Mouse (Mus musculus): ENCODE results near the gene Ugt1a6b.
"Not testable (repeated sequence)": the region's sequence is repeated elsewhere in the genome, so short reads cannot be mapped to it uniquely, and the experiment has no call there.

The Ugt1a6b gene

DNA sequence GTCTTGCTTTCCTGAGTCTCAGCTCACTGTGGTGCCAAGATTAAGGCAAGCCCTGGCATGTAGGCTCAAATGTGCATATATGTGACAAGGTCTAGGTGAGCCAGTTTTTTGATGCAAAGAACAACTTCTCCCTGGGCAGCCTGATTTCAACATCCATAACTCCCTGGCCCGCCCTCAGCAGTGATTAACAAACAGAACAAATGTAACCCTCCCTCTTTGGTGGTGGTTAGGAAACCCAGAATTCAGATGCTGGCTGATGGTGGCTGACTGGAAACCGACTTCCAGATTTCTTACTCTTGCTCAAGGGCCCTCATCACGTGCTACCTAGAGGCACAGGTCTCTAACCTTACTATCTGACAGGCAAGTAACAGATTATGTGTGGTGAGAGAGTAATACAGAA, at the start of gene Ugt1a6b:
TSS of gene Ugt1a6b (plus strand) at position 234 of the 400 bp plus-strand sequence.
- POLR2A ChIA-PET, CTCF ChIA-PET: not testable (repeated sequence)

DNA sequence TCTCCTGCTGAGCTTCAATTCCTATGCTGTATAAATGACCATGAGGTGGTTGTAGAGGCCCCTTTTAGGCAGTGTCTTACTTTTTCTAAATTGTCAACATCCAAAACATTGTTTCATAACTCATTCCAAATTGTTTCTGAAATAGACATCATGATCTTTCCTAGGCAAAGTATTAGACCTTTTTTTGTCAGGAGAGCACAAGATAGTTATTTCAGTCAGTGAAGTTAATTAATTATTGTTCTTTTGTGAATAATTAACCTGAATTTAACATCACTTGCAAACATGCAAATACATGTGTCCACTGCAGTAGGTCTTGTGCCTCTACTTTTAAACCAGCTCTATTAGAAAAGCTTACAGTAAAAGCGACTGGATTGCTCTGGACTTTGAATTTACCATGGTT, 48.0 kb upstream of the Ugt1a6b start, which contains the start of gene Ugt1a10:
TSS of gene Ugt1a10 (plus strand) at position 301 of the 400 bp plus-strand sequence.
- CTCF ChIA-PET = no interaction called here
- POLR2A ChIA-PET = no interaction called here

DNA sequence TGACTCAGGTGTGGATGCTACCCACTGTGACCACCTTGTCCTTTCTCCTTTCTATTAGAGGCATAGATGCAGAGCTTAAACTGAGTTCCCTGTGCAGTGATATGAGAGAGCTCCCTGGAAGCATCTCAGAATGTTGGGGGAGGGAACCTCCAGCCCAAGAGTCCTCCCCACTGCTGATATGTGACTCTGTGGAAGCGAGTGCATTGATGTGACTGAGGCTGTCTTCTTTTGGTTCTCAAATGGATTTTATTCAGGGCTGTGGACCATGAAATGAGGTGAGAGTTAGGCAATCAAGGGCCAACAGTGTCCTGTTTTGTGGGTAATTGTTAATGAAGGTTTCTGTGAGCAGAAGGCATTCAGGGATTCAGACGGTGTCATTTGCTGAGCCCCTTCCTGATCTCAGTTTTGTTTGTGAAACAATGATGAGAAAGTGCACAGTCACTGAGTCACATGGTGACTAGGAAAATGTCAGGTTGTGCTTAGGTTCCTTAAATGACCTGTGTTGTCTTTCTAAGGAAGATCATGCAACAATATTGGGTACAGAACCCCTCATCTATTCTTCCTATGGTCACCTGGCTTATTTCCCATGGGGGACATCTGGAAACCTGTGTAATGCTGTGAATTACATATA, 36.5 kb upstream of the Ugt1a6b start:
- POLR2A ChIA-PET, CTCF ChIA-PET: not testable (repeated sequence)

DNA sequence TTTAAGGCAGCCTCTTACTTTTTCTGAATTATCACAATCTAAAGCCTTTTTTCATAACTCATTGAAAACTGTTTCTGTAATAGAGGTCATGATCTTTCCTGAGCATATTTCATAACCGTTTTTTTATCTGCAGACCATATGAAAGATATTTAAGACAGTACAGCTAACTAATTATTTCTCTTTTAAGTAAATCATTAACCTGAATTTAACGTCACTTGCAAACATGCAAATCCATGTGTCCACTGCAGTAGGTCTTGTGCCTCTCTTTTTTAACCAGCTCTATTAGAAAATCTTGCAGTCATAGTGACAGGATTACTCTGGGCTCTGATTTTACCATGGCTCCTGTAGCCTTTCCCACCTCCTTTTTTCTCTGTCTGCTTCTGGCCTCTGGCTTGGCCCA, 32.6 kb upstream of the Ugt1a6b start, which contains the start of gene Ugt1a9:
TSS of gene Ugt1a9 (plus strand) at position 306 of the 400 bp plus-strand sequence.
- ChIA-PET CTCF (no interaction called here), POLR2A (interaction anchor here in 1 of 4 experiments (0.7 kb wide), 1 partner anchor 16 kb away, joined by 5 read pairs; no protein-coding TSS in a partner anchor)

DNA sequence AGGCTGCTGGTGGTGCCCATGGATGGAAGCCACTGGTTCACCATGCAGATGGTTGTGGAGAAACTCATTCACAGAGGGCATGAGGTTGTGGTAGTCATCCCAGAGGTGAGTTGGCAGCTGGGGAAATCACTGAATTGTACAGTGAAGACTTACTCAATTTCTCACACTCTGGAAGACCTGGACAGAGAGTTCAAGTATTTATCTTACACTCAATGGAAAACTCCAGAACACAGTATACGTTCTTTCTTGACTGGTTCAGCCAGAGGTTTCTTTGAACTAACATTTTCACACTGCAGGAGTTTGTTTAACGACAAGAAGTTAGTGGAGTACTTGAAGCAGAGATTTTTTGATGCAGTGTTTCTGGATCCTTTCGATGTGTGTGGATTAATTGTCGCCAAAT, 32.1 kb upstream of the Ugt1a6b start:
- ChIA-PET POLR2A (no interaction called here), CTCF (no interaction called here)

DNA sequence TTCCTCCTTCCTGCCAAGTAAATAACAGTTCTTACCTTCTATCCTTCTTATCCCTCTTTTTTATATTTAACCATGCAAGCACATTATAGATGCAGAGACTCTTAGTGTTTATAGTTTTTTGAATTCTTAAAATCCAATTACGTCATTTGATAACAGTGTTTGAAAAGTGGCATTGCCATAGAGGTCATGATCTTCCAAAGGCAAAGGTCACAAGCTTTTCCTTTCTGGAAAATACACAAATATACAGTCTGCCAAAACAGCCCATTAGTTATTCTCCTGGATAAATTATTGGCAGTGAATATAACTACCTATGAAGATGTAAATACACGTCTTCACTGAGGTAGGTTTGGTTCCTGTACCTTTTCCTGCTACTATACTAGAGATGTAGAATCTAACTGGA, 28.6 kb upstream of the Ugt1a6b start:
- POLR2A ChIA-PET = no interaction called here
- CTCF ChIA-PET = no interaction called here

DNA sequence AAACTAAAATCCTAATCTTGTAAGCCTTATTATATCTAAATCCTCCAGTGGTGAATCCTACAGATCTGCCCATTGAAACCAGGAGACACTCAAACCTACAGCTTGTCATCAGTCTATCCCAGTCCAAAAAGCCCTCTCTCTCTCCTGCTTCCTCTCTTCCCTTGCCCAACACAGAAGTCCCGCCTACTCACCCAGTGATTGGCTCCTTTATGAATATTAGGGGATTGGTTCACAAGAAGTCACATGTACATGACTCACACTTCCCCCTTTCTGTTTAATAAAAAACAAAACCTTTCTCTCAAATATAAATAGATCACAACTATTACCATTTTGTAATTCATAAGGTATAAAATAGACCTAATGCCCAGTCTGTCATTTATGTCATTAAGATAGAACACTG, 25.9 kb upstream of the Ugt1a6b start:
- ChIA-PET POLR2A (no interaction called here), CTCF (no interaction called here)

DNA sequence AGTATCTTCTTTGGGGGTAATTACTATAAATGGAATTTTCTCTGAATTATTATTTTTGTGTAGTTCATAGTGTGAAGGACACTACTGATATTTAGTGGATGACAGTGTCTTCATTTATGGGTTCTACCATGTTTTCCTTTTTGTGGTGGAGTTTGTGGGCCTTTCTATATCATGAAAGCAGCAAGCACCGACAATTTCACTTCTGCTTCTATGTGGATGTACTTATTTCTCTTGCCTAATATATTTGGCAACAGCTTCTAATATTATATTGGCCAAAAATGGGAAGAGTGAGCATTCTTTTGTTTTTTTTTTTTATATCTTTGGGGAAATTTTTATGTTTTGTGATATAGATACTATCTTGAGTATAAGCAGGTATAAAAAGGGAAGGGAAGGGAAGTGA, 21.4 kb upstream of the Ugt1a6b start:
- POLR2A ChIA-PET = no interaction called here
- CTCF ChIA-PET = no interaction called here

DNA sequence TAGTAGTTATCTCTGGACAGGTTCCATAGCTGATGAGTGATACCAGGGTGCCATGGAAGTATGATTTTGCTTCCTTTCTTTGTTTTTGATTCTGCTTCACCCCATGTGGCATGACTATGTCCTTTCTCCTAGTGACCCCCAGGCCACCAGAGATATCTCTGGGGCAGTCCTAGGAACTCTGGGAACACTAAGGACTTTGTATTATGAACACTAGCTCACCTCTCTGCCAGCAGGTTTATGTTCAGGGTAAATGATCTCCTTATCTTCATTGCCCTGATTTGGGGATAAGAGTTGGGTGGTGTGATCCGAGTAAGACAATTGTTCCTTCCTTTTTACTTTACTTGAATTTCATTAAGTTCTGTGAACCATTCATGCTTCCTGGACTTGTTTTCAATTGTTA, 16.9 kb upstream of the Ugt1a6b start:
- ChIA-PET CTCF (interaction anchor here in 2 of 4 experiments (0.6 to 1.2 kb wide), 8 partner anchors 9 to 216 kb away, joined by 3 to 4 read pairs (median 3); partner anchors contain the start of genes Hjurp (in 1 of the 2), Trpm8 (in 1 of the 2) and Ugt1a7c (in 1 of the 2)), POLR2A (interaction anchor here in 1 of 4 experiments (0.5 to 0.6 kb wide), 2 partner anchors 16 to 326 kb away, joined by 4 to 5 read pairs; partner anchors contain the start of gene Ugt1a9)

DNA sequence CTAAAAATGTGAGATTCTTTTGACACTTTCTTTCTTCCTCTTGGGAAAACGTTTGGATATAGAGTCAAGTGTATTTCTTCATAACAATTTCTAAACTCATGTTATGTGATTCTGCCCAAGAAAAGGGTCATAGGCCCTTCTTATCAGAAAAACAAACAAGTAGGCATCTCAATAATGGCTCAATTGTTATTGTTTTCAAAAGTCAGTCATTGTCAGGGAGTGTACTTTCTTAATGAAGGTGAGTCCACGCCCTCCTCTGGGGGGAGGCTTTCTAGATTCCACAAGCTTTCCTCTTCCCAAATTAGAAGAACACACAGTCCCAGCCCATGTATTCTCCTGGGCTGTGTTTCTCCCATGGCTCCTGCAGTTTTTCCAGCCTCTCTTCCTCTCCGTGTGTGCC, 15.5 kb upstream of the Ugt1a6b start, which contains the start of gene Ugt1a8:
TSS of gene Ugt1a8 (plus strand) at position 301 of the 400 bp plus-strand sequence.
- CTCF ChIA-PET = no interaction called here
- POLR2A ChIA-PET = interaction anchor here in 1 of 4 experiments (0.6 kb wide), 1 partner anchor 82 kb away, joined by 3 read pairs; no protein-coding TSS in a partner anchor

DNA sequence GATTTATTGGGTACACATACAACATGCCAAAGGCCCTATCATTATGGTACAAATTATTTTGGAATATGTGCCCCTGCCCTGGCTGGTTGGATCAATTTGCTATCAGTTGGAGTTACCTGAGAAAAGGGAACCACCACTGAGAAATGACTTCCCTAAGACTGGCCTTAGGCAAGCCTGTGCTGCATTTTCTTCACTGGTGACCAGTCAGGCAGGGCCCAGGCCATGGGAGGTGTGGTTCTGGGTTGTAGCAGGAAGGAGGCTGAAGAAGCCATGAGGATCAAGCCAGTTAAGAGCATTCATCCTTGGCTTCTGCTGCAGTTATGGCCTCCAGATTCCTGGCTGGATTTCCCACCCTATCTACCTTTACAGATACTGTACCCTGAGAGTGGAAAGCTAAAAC, 10.7 kb upstream of the Ugt1a6b start:
- ChIA-PET POLR2A (no interaction called here), CTCF (no interaction called here)

DNA sequence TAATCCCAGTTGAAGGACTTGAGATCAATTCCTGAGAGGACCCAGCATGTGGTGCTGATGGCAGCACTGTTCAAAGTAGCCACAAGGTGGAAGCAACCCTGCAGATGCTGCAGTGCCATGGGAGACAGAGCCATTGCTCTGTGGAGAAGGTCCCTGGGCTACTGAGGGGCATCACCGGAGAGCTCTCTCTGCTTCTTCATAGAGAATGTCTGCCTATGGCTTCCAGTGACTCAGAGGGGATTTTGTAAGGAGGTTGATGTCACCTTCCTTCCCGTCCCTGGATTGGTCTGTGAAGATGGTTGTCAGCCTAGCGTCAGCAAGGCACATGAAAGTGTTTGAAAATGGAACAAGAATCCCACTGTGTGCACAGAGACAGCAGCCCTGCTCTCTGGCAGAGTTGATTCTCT, 8.8 kb upstream of the Ugt1a6b start:
- CTCF ChIA-PET = interaction anchor here in 2 of 4 experiments (0.6 to 1.5 kb wide), 3 partner anchors 9 to 193 kb away, joined by 3 to 4 read pairs (median 3); no protein-coding TSS in a partner anchor
- POLR2A ChIA-PET = not testable (repeated sequence)

DNA sequence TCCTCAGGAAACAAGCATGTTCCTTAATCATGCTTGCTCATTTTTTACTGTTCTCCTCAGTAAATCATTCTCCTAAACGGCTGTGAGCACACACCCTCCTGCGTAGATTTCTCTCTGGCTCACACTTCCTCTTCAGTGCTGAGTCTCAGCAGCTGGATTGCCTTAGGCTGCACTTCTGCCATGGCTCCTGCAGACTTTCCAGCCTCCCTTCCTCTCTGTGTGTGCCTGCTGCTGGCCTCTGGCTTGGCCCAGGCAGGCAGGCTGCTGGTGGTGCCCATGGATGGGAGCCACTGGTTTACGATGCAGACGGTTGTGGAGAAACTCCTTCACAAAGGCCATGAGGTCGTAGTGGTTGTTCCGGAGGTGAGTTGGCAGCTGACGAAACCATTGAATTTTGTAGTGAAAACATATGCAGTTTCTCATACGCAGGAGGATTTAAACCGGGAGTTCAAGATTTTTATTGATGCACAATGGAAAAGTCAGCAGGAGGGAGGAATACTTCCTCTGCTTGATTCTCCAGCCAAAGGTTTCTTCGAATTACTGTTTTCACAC, 8.0 kb upstream of the Ugt1a6b start, which contains the start of gene Ugt1a7c:
TSS of gene Ugt1a7c (plus strand) at position 122 of the 552 bp plus-strand sequence.
- ChIA-PET CTCF (interaction anchor here in 1 of 4 experiments (1.5 kb wide), 1 partner anchor 9 kb away, joined by 4 read pairs; no protein-coding TSS in a partner anchor), POLR2A (no interaction called here)

DNA sequence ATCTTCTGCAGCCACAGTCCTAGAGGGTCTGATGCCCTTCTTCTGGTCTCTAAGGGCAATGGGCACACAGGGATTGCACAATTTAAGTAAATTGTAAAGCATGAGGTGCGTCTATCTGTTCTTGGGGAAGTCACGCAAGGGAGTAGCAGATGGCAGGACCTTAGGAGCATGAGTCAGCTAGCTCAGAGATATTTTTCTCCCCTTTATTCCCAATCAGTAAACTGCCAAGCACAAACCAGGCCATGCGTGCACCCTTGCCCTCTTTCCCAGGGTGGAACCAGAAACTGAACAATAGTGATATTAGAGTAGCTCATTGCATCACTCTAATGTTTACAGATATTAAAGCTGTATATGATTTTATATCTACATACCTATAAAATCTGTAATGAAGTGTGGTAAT, 4.5 kb upstream of the Ugt1a6b start:
- CTCF ChIA-PET = interaction anchor here in 1 of 4 experiments (0.6 kb wide), 1 partner anchor 554 kb away, joined by 4 read pairs; no protein-coding TSS in a partner anchor
- POLR2A ChIA-PET = not testable (repeated sequence)

DNA sequence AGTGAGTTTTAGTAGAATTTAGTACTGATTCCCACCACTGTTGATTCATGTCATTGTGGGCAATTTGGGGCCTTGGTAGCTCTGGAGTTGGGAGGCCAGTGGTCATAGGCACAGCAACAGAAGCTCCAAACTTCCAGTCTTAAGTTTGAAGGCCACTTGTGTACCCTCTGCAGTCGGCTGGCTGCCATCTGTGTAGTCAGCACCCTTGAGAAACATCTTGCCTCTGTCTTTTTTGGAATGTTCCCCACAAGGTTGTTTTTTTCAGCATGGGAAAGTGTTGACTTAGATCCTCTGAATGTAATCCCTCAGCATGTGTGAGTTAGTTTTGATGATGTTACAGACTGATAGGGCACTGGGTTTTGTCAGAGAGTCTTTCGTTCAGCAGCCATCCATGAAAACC, 3.4 kb upstream of the Ugt1a6b start:
- POLR2A ChIA-PET = not testable (repeated sequence)
- CTCF ChIA-PET = interaction anchor here in 1 of 4 experiments (0.6 kb wide), 1 partner anchor 267 kb away, joined by 3 read pairs; no protein-coding TSS in a partner anchor

DNA sequence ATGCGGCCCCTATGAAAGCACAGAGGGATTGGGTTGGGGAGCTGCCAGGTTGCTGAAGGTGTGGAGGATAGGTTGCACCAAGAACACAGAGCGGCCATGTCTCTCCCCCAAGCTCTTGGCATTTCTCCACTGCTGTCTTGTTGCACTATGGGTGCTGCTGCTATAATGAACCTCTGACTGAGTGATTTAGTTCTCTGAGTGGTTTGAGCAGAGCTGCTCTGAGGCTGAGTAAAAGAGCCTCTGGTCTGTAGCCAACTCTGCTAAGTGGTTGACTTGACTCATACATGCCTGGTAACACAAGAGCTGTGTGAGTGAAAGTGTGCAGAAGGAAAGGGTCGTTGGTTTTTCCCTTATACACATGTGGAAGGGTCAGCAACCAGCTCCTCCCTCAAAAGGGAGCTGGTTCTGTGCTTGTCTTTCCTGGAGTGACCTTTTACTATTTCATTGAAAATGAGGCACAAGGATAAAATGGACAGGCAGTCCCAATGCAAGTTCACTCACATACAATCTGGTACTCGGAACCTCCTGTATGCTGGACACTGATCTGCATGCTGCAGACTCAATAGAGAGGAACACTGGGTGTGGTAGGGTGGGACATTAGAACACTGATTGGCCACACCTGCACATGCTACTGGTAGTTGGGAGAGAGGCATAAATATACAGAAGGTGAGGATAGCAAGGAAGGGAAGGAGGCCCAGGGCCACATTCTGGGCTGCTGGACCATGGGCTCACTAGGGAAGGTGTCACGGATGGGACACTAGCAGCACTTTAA, 831 bp downstream of the Ugt1a6b start:
- CTCF ChIA-PET = interaction anchor here in 2 of 4 experiments (0.6 to 0.7 kb wide), 2 partner anchors 65 to 340 kb away, joined by 3 to 7 read pairs; no protein-coding TSS in a partner anchor
- POLR2A ChIA-PET = interaction anchor here in 1 of 4 experiments (0.7 kb wide), 1 partner anchor 32 kb away, joined by 3 read pairs; no protein-coding TSS in a partner anchor

DNA sequence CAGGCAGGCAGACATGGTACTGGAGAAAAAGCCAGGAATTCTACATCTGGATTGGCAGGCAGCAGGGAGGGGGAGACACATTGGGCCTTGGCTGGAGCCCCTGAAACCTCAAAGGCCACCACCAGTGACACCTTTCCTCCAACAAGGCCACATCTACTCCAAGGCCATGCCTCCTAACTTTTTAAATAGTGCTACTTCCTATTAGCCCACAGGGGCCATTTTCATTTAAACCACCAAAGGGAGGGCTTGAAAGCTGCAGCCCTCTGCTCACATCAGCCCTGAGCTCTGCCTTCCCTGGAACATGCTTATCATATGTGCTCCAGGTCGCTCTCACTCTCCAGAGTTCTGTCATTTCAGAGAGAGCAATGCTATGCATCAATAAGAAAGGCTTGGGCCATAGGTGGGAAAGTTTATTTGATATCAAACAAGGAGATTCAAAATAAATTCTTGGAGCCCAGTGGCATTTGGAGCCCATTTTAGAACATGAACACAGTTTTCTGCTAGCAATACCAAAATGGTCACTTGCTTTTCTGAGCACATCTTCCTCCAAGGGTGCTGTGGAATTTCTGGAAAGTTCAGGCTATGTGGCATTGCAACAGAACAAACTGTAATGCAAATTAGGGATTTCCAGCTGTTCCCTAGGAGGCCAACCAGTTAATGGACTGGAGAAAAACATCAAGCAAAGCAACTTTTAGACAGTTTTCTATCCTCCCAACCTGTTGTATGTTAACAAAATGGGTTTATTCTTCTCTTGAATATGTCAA, 1.8 kb downstream of the Ugt1a6b start:
- ChIA-PET POLR2A (interaction anchor here in 1 of 4 experiments (0.7 kb wide), 1 partner anchor 31 kb away, joined by 3 read pairs; no protein-coding TSS in a partner anchor), CTCF (interaction anchor here in 2 of 4 experiments (0.6 to 0.7 kb wide), 2 partner anchors 64 to 339 kb away, joined by 3 to 7 read pairs; no protein-coding TSS in a partner anchor)

DNA sequence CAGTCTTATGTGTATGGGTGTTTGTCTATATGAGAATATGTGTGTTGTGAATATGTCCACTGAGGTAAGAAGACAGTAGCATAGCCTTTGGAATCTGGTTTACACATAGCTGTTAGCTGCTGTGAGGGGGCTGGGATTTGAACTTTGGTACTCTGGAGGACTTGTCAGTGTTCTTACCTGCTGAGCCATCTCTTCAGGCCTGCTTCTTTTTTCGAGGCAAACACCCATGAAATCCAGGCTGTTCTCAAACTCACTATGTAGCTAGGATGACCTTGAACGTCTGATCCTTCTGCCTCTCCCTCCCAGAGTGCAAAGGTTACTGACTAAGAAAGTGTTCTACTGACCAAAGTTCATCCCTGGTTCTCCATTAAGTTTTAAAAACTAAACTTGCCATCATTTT, 2.6 kb downstream of the Ugt1a6b start:
- CTCF ChIA-PET = interaction anchor here in 1 of 4 experiments (0.7 kb wide), 1 partner anchor 32 kb away, joined by 3 read pairs; no protein-coding TSS in a partner anchor
- POLR2A ChIA-PET = no interaction called here

DNA sequence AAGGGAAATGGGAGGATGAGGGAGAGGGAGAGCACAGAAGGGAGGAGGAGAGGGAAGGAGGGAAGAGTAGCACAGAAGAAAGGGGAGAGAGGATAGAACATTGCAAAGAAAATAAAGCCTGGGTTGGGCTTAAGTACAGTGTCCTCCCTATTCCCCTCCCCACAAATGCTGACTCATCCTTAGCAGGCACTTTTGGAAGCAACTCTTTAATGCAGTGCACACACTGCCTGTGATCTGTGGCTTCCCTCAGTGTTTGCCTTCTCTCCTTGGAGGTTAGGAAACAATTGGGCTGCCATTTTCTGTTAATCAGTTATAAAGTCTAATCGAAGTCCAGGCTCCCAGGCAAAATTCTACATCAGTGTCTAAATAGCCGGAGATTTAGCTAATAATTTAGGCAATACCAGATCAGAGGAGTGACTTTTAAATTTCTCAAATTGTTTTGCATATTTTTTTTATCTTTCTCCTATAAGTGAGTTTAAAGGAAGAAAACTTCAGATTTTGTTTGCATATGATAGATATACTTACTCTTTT, 6.0 kb downstream of the Ugt1a6b start:
- POLR2A ChIA-PET, CTCF ChIA-PET: not testable (repeated sequence)

Data from embryonic stem cell, embryonic (primary cell).